Mouse (Mus musculus): Measurements from ENCODE around the gene Apeh. TPM values are rescaled to one million over a fixed set of nuclear protein-coding genes. Genes with fewer than 3 reads are reported as not detected.

The Apeh gene
- polyA plus RNA-seq, 1 experiment = 59.0 TPM

DNA sequence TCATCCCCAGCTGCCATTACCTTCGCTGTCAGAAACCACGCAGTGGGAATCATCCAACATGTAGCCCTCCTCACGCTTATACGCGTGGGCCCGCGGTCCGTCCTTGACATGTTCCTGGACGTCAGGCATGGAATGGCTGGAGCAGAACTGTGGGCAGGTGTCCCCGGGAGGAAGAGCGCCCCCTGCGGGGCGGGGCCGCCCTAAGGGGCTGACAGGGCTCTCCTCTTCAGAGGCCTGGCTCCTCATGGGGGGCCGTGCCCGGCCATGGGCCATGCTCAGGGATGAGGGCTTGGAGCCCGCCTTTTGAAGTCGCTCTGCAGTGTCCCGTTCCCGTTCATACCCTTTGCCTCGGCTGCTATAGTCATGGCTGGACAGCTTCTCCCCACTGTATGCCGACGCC is 11.7 kb upstream of the Apeh start:
- no peaks in the 10 kb centered on the region for H3K36me3 ChIP-seq (ENCODE audit: control insufficient read depth, insufficient read depth)
- H3ac ChIP-seq (ENCODE audit: control insufficient read depth, insufficient read length) = no peak overlapping the region
- no peak overlapping the region for H3K4me3 ChIP-seq
- H3K79me2 ChIP-seq (ENCODE audit: control insufficient read depth, insufficient read depth) = no peaks in the 10 kb centered on the region
- no peak for TF ChIP-seq MYOD1 (IDR thresholded peaks at IDR 0.05; ENCODE audit: control insufficient read depth in 1 of 3, insufficient read length in 2 of 3, low read depth in 2 of 3)
- TF ChIP-seq CEBPB (IDR thresholded peaks at IDR 0.05; ENCODE audit: insufficient read depth, poor library complexity, severe bottlenecking) = no peak
- no peak for TF ChIP-seq SRF (IDR thresholded peaks at IDR 0.05; ENCODE audit: control insufficient read depth, insufficient read length, low read depth)
- TF ChIP-seq USF1 (IDR thresholded peaks at IDR 0.05; ENCODE audit: low read depth) = no peak
- no peak for TF ChIP-seq TCF12 (IDR thresholded peaks at IDR 0.05; ENCODE audit: insufficient read depth, poor library complexity, severe bottlenecking)
- TF ChIP-seq MYOG (IDR thresholded peaks at IDR 0.05; ENCODE audit: control insufficient read depth in 1 of 3, insufficient read depth in 1 of 3, insufficient read length in 2 of 3, low read depth in 2 of 3) = no peak
- TF ChIP-seq TCF3 (IDR thresholded peaks at IDR 0.05; ENCODE audit: insufficient read length, low read depth) = no peak
- TF ChIP-seq POLR2A (IDR thresholded peaks at IDR 0.05; ENCODE audit: insufficient read length, low read depth) = no peak
- no peak for TF ChIP-seq POLR2AphosphoS2 (IDR thresholded peaks at IDR 0.05; ENCODE audit: insufficient read length, low read depth)
- no peak for TF ChIP-seq E2F4 (IDR thresholded peaks at IDR 0.05; ENCODE audit: insufficient read depth)
- no peak for TF ChIP-seq REST (IDR thresholded peaks at IDR 0.05; ENCODE audit: insufficient read depth, insufficient read length)
- no peak for TF ChIP-seq MAX (IDR thresholded peaks at IDR 0.05; ENCODE audit: low read depth)
- peak overlapping the region; percentile 88 for H3K4me2 ChIP-seq (ENCODE audit: low read depth)
- H3K27me3 ChIP-seq (ENCODE audit: control insufficient read depth, insufficient read depth, insufficient read length) = no peaks in the 10 kb centered on the region

DNA sequence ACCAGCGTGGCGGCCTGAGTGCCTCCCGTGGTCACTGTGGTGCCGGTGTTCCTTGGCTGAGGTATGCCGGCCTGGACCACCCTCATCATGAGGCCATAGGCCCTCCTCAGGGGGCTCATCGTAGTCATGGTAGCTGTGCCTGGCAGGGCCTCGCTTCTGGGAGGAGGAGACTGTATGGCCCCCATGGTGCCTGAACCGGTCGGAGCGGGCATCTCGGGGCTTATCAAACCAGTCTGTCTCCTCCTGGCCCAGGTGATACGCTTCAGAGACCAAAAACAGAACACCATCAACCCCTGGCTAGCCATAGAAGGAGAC is 11.1 kb upstream of the Apeh start:
- H3K4me3 ChIP-seq = peak overlapping the region; percentile 19
- H3K4me2 ChIP-seq (ENCODE audit: low read depth) = peak overlapping the region; percentile 88
- no peaks in the 10 kb centered on the region for H3K27me3 ChIP-seq (ENCODE audit: control insufficient read depth, insufficient read depth, insufficient read length)
- H3K79me2 ChIP-seq (ENCODE audit: control insufficient read depth, insufficient read depth) = no peaks in the 10 kb centered on the region
- no peaks in the 10 kb centered on the region for H3K36me3 ChIP-seq (ENCODE audit: control insufficient read depth, insufficient read depth)
- peak overlapping the region; percentile 10 for H3ac ChIP-seq (ENCODE audit: control insufficient read depth, insufficient read length)
- TF ChIP-seq MAX (IDR thresholded peaks at IDR 0.05; ENCODE audit: low read depth) (no peak), E2F4 (IDR thresholded peaks at IDR 0.05; ENCODE audit: insufficient read depth) (no peak), REST (IDR thresholded peaks at IDR 0.05; ENCODE audit: insufficient read depth, insufficient read length) (no peak)

GRCm38 (mm10) chr9:108104766-108105548 is 10.6 kb upstream of the Apeh start:
- TF ChIP-seq MYOD1 (IDR thresholded peaks at IDR 0.05; ENCODE audit: control insufficient read depth in 1 of 3, insufficient read length in 2 of 3, low read depth in 2 of 3) = peak in 2 of 3 experiments; percentile 75 to 91
- no peak for TF ChIP-seq TCF3 (IDR thresholded peaks at IDR 0.05; ENCODE audit: insufficient read length, low read depth)
- peak in 2 of 3 experiments; percentile 79 to 95 for TF ChIP-seq MYOG (IDR thresholded peaks at IDR 0.05; ENCODE audit: control insufficient read depth in 1 of 3, insufficient read depth in 1 of 3, insufficient read length in 2 of 3, low read depth in 2 of 3)
- TF ChIP-seq MAX (IDR thresholded peaks at IDR 0.05; ENCODE audit: low read depth) = no peak
- TF ChIP-seq REST (IDR thresholded peaks at IDR 0.05; ENCODE audit: insufficient read depth, insufficient read length) = no peak
- no peak for TF ChIP-seq POLR2AphosphoS2 (IDR thresholded peaks at IDR 0.05; ENCODE audit: insufficient read length, low read depth)
- peak; percentile 26 for TF ChIP-seq TCF12 (IDR thresholded peaks at IDR 0.05; ENCODE audit: insufficient read depth, poor library complexity, severe bottlenecking)
- no peak for TF ChIP-seq USF1 (IDR thresholded peaks at IDR 0.05; ENCODE audit: low read depth)
- TF ChIP-seq POLR2A (IDR thresholded peaks at IDR 0.05; ENCODE audit: insufficient read length, low read depth) = peak; percentile 30
- no peak for TF ChIP-seq E2F4 (IDR thresholded peaks at IDR 0.05; ENCODE audit: insufficient read depth)
- TF ChIP-seq SRF (IDR thresholded peaks at IDR 0.05; ENCODE audit: control insufficient read depth, insufficient read length, low read depth) = no peak
- TF ChIP-seq CEBPB (IDR thresholded peaks at IDR 0.05; ENCODE audit: insufficient read depth, poor library complexity, severe bottlenecking) = no peak
- H3K4me3 ChIP-seq = peak overlapping the region; percentile 19
- no peaks in the 10 kb centered on the region for H3K27me3 ChIP-seq (ENCODE audit: control insufficient read depth, insufficient read depth, insufficient read length)
- peak overlapping the region; percentile 88 for H3K4me2 ChIP-seq (ENCODE audit: low read depth)
- no peaks in the 10 kb centered on the region for H3K36me3 ChIP-seq (ENCODE audit: control insufficient read depth, insufficient read depth)
- H3ac ChIP-seq (ENCODE audit: control insufficient read depth, insufficient read length) = peak overlapping the region; percentile 10
- H3K79me2 ChIP-seq (ENCODE audit: control insufficient read depth, insufficient read depth) = no peaks in the 10 kb centered on the region

- H3K27me3 ChIP-seq (ENCODE audit: control insufficient read depth, insufficient read depth, insufficient read length) = no peaks in the 10 kb centered on the region
- H3K4me3 ChIP-seq = no peak overlapping the region
- TF ChIP-seq MYOG (IDR thresholded peaks at IDR 0.05; ENCODE audit: control insufficient read depth in 1 of 3, insufficient read depth in 1 of 3, insufficient read length in 2 of 3, low read depth in 2 of 3) (no peak), MYOD1 (IDR thresholded peaks at IDR 0.05; ENCODE audit: control insufficient read depth in 1 of 3, insufficient read length in 2 of 3, low read depth in 2 of 3) (no peak), REST (IDR thresholded peaks at IDR 0.05; ENCODE audit: insufficient read depth, insufficient read length) (no peak), TCF12 (IDR thresholded peaks at IDR 0.05; ENCODE audit: insufficient read depth, poor library complexity, severe bottlenecking) (no peak), USF1 (IDR thresholded peaks at IDR 0.05; ENCODE audit: low read depth) (no peak), CEBPB (IDR thresholded peaks at IDR 0.05; ENCODE audit: insufficient read depth, poor library complexity, severe bottlenecking) (no peak)
- H3K4me2 ChIP-seq (ENCODE audit: low read depth) = no peak overlapping the region
- H3K36me3 ChIP-seq (ENCODE audit: control insufficient read depth, insufficient read depth) = no peaks in the 10 kb centered on the region
- no peak overlapping the region for H3ac ChIP-seq (ENCODE audit: control insufficient read depth, insufficient read length)
- H3K79me2 ChIP-seq (ENCODE audit: control insufficient read depth, insufficient read depth) = no peaks in the 10 kb centered on the region
Measured at GRCm38 (mm10) chr9:108099619-108100018, 5.2 kb upstream of the Apeh start.

Measured in myocyte (in vitro differentiated cells).